Mouse (Mus musculus) mouse trophoblast stem cell (cell line): ENCODE results near the gene Plaur.

Source experiments
- in situ Hi-C, 2 experiments: fragments of 300-500 bp; cut with MseI, MboI; formaldehyde crosslinking; loops; 2 replicates in 1 of 2; 3 replicates in 1 of 2; pipeline ENCODE4 v1.15.1; 2025

Gene Plaur

DNA sequence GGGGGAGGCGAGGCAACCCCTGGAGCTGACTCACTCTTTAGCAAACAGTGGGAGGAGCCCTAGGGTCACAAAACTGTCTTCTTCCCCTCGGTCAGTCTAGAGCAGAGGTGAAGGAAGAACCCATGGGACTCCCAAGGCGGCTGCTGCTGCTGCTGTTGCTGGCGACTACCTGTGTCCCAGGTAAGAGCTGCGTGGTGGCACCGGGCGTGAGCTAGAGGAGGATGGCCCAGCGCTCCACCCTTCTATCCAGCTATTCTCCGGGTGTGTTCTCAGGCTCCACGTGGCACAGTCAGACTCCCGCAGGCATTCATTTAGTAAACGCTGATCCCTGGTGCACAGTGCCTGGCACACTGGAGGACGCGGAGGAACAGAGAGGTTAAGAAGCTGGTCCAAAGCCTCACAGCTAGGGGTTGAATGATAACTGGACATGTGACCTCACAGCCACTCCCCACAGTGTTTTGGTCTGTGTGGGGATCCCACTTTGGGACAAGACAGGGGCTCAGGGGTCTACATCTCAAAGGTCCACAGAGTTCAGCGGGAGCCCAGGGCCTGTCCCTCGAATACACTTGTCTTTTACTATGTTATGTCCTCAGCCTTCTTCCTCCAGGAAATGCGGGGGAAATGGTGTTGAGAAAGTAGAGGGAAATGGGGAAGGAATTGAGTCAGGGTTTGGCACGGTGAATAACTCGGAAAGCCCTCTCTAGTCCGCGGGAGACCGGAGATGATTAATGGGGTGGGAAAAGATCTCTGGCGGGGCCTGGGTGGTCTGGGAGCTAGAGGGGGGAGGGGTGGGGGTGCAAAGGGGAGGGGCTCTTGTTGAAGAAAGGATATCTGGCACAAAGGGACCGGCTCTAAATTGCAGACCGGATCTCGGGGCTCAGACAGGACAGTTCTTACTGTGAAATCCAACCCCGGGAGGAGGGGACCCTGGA is at the start of gene Plaur:
Plaur (plus strand) TSS at position 97 of the 932 bp plus-strand sequence.
- in situ Hi-C loops = no loop called here

DNA sequence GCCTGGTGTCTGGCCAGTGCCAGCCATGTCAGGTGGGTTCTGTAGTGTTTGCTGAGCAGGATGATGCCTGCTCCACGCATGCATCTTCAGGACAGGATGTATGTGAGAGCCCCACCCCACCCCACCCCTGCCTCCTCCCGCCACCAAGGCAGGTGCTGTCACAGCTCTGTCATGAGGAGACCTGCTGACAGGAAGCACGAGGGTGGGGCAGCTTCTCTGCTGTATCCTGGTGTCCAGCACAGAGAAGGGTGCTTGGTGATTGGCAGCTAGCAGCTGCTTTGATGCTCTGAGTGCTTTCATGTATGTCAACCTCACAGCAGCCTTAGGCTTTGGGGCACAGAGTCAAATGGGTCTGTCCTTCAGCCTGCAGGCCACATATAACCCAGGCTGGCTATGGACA is 48.7 kb upstream of the Plaur start:
- in situ Hi-C loops = no loop called here

DNA sequence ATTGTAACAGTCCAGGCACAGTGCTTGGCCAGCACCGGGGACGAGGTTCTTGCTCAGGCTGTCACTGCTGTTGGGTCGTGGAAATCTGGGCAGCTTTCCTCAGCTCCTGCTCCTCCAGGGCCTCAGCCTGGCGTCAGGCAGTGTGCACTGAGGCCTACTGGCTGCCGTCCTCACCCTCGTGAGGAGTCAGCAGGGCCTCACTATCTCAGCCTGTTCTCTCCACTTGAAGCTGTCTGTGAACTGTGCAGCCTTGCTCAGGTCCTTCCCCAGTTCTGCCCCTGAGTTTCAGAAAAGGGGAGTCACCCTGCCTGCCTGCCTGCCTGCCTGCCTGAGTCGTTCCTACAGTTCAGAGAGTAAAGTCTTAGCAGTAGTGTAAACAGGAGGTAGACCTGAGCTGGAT is 47.0 kb upstream of the Plaur start:
- in situ Hi-C loops = no loop called here

DNA sequence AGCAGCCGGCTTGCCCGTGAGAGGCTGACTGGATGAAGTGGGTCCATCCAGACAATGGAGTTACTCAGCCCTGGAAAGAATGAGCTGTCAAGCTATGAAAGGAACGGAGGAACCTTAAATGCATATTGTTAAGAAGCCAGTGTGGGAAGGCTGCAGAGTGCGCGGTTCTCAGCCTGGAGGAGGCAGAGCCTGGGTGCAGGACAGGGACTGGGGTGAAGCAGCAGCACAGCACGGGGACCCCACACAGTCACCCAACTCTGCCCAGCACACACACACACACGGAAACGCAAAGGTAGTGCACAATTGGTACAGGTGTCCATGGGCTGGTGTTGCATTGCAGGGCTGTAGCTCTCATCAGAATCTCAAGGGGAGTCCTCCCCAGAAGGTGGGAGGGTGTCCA is 42.7 kb upstream of the Plaur start:
- in situ Hi-C loops = no loop called here

DNA sequence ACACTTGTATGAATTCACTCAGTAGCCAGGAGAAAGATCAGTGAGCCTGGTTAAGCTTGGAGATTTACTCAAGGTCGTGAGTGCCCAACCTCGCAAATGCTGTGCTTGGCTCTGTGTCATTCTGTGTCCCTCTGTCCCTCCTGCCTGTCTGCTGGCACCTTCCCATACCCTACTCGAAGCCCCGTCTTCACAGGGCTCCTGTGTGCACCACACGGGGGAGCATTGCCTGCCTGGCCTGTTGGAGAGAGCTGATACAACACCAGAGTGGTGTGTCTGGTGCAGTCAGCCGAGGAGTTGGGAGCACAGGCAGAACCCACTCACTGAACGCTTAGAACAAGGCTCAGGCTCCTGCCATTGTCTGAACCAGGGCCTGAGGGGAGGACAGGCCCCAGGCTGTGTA is 40.6 kb upstream of the Plaur start:
- in situ Hi-C loops = loop anchor here in 1 of 2 experiments (10.0 kb wide), 1 partner anchor 57 kb away; no protein-coding TSS in a partner anchor

DNA sequence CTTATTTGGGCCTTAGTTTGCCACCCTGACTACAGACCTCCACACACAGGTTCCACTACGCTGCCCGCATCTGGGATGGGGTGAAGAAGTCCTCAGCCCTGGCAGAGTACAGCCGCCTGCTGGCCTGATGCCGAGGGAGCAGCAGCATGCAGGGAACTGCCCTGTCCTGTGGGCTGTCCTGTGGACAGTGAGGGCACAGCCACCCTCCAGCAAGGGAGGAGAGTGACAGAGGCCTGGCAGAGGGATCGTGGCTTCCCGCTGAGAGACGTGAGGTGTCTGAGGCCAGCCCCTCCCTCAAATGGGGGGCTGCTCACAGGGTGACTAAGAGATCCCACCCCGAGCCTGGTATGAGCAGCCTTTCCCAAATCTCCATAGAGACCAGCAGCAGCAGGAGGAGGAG is 40.0 kb upstream of the Plaur start:
- in situ Hi-C loops = loop anchor here in 1 of 2 experiments (10.0 kb wide), 1 partner anchor 57 kb away; no protein-coding TSS in a partner anchor

DNA sequence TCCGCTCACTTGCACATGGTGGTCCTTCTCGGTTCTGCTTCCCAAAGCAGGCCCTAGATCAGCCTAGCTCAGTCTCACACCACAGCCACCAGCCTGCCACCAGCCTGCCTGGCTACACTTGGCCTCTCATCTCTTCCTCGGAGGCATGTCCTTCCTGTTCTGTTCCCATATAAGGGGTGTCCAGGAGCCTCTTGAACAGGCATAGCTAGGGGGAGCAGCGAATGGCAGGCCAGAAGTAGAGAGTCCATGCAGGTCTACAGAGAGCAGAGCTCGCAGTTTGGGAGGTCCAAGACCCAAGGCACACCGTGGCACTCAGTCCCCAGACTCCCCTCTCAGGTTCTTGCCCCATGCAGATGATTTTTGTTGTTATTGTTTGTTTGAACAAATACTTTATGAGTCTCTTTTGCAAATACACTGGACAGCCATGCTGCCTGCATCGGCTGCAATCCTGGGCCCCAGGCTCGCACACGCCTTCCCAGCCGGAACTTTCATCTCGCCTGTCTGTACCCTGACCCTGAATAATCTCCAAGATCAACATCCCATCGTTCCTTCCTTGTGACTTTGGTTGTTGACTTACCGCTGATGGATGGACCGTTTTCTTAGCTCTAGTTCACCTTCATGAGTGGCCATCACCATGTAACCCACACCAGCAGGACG is 39.0 kb upstream of the Plaur start:
- in situ Hi-C loops = loop anchor here in 1 of 2 experiments (10.0 kb wide), 1 partner anchor 58 kb away; no protein-coding TSS in a partner anchor

DNA sequence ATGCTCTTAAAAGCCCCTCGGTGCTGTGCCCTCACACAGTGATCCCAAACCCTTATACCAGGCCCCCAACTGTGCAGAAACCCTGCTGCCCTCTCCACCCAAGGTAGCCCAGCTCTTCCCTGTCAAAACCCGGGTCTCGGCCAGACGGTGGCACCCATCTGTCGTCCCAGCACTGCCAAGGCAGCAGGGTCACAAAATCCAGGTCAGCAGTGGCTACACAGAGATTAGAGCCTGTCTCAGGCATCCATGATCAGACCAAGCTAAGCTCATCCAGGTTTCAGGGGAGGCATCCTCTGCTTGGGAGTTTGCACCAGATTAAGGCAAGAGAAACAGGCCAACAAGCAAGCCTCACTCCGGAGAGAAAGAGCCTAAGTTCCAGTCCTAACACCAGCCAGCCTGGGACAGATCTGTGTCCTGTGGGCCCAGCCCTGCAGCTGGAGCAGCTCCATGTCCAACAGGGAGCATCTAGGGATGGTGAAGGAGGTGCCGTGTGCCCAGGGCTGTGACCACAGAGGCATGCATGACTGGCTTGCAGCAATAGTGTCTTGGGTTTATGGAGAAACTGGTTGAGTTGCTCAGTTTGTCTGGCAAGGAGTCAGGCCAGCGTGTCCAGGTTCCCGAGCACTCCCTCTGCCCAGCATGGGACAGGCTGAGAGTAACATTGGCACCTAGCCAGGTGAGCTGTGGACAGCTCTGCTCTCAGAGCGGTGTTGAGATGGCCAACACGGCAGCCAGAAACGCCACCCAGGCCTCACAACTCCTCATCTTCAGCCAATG is 38.1 kb upstream of the Plaur start:
- in situ Hi-C loops = loop anchor here in 1 of 2 experiments (10.0 kb wide), 1 partner anchor 59 kb away; no protein-coding TSS in a partner anchor

DNA sequence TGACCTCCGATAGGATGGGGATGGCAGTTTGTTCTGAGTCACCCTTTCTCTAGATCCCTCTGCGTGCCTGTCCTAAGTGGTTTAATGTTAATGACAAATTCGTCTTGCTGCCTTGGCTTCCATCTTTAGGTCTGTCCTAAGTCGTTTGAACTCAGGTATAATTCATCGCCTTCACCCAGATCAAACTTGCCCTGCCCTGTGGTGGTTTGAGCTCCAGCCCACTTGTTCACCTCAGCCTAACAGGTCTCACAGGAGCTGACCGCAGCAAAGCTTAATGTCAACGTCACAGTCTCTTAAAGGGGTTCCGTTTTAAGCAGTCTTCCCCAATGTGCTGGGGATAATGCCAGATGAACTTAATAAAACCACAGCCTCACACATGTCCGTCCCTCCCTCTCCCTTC is 36.4 kb upstream of the Plaur start:
- in situ Hi-C loops = loop anchor here in 1 of 2 experiments (10.0 kb wide), 1 partner anchor 61 kb away; no protein-coding TSS in a partner anchor

DNA sequence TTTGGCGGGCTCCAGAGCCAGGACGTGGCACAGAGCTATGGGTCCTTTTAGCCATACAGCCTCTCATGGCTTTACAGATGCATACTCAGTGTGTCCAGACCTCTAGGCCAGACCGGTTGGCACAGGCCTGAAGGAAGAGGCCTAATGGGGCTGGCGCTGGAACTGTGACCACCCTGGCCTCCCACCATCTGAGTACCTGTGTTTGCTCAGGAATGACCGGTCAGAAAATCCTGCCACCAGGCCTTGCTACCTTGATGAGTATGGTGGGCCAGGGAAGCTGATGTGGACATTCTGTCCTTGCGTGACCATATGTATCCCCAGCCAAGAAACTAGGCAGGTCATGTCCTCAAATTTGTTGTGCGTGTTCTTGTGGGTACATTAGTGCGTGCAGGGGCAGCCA is 35.1 kb upstream of the Plaur start:
- in situ Hi-C loops = loop anchor here in 1 of 2 experiments (10.0 kb wide), 1 partner anchor 62 kb away; no protein-coding TSS in a partner anchor

DNA sequence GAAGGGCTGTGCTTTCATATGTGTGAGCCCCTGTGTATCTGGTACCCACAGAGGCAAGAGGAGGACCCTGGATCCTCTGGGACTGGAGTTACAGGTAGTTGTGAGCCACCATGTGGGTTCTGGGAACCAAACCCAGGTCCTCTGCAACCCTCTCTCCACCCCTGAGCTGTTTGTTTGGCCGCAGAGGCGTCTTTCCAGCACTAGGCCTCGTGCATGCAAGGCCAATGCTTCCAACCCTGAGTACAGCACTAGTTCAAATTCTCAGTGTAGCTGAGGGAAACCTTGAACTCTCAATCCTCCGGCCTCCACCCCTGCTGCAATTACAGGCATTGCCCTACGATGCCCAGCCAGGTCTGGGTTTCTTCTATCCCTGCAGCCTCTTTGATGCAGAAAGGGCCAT is 33.6 kb upstream of the Plaur start:
- in situ Hi-C loops = loop anchor here in 1 of 2 experiments (10.0 kb wide), 1 partner anchor 64 kb away; no protein-coding TSS in a partner anchor

DNA sequence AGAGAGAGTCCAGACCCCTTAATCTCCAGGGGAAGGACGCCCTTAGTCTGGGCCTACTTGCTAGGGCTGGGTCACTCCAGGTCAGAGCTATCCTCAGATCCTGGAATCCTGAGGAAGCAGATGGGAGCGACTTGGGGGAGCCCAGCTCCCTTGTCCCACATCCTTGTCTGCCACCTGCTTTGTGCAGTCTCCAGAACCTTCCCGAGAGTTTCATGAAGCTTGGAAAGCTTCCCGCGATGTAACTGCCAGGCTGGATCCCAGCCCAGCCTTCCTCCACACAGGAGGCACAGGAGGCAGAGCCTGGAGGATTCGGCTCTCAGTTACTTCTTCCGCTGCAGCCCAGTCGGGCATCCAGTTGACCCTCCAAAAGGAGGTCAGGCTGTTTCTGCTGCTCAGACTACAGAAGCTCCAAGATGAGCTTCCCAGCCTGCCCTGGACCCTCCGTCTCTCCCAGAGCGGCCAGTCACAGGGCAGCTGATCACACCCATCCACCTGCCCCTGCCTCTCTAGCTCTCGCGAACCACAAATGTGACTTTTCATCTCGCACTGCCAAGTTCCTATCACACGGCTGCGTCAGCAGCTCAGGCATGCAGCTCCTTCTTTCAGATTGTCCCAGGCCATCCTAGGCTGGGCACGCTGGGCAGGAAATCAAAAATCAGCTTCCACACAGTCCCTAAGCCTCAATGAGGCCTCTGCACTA is 32.7 kb upstream of the Plaur start:
- in situ Hi-C loops = loop anchor here in 1 of 2 experiments (10.0 kb wide), 1 partner anchor 65 kb away; no protein-coding TSS in a partner anchor

DNA sequence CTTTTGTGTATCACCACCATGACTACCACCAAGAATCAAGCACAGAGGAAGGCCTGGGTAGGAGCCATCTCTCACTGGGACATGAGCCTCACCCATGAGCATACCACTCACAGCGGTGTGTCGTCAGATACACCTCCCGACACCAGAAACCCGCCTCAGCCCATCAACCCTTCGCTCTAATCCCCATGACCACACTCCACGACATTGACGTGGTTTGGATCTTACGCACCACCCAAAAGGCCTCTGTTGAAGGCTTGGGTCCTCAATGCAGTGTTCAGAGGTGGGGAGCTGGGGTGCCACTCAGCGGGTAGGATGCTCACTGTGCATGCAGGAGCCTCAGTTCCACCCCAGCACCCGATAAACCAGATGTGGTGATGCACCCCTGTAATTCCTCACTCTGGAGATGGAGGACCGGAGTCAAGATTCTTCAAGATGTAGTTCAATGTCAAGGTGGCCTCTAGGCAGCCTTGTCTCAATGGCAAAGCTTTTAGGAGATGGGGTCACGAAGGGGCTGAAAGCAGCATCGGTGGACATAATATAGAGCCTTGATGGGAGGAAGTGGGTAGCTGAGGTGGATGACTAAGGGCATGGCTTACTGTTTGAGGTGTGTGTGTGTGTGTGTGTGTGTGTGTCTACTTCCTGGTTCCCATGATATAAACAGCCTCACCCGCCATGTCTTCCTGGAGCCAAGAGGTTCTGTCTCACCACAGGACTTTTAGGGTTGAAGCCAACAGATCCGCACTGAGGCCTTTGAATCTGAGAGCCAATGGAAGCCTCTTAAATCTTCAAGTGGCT is 31.5 kb upstream of the Plaur start:
- in situ Hi-C loops = no loop called here

DNA sequence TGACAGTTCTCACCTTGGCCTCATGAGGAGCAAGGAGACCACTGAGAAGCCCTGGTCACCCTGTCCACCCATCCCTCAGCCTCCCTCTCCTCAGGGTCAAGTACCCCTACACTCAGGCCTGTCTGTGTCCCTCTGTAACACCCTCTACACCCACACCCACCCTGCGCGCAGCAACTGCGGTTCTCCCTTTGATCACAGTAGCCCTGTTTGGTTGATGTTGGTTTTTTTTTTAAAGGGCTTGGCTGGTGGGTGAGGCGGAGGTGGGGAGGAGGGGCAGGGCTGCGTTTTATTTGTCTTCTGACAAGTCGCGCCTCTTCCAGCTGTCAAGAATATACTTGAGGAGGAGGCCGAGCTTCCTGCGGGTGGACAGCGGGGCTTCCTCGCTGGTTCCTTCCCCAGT is 30.6 kb upstream of the Plaur start:
- in situ Hi-C loops = no loop called here

DNA sequence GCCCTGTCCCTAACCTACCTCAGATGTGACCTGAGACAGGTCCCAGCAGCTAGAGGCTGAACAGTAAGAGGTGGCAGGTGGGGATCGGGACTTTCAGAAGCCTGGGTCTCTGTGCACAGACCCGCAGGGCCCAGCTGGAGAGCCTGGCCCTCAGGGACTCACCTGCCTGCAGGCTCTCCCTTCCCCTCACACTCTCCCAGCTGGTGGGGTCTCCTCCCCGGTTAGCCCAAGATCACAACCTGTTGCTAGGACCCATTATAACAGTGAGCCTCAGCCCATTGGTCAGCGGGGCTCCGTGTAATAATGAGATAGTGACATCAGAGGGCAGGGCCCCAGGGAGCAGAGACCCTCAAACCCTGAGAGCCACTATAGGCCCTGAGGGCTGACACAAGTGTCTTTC is 27.0 kb upstream of the Plaur start:
- in situ Hi-C loops = no loop called here

DNA sequence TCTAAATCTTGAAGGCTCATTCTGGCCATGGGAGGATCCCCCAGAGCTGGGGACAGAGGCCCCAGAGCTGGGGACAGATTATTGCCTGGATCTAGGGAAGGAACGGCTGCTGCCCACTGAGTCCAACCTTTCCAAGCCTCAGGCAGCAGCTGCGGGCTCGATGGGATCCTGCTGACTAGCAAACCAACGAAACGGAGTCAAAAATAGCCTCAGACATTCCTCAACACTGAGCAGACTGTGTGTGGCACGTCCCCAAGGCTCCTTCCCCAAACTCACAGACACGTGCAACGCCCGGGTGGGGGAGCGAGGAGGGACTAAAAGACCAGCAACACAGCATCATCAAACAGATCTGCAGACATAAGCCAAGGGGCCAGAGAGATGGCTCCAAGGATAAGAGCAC is 24.3 kb upstream of the Plaur start:
- in situ Hi-C loops = no loop called here

DNA sequence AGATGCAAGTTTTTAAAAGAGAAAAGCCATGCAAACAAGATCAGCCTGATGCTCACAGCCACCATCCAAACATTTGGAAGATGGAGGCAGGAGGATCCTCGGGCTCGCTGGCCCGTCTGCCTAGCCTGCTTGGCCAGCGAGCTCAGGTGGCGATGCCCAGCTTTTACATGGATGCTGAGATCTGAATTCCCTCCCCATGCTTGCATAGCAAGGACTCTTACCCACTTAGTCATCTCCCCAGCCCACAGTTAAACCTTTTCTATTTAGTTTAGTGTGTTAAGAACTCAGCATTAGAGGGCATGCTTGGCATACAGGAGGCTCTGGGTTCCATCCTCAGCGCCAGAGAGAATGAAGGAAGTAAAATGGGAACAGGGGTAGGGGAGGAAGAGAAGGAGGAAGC is 23.1 kb upstream of the Plaur start:
- in situ Hi-C loops = no loop called here

DNA sequence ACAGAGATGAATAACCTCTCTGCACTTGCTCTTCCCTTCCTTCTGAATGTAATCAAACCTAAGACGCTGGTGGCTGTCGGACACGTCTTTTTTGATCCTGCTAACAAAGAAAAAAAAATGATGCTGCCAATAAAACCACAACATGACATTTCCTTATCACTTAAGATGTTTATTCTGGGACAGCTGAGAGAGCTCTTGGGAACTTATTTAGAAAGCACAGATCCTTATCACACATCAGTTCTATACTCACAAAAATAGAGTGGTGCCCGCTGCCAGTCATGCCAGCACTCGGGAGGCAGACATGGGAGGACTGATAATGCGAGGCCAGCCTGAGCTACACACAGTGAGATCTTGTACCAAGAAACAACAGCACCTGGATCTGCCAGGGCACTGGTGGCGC is 22.4 kb upstream of the Plaur start:
- in situ Hi-C loops = no loop called here

DNA sequence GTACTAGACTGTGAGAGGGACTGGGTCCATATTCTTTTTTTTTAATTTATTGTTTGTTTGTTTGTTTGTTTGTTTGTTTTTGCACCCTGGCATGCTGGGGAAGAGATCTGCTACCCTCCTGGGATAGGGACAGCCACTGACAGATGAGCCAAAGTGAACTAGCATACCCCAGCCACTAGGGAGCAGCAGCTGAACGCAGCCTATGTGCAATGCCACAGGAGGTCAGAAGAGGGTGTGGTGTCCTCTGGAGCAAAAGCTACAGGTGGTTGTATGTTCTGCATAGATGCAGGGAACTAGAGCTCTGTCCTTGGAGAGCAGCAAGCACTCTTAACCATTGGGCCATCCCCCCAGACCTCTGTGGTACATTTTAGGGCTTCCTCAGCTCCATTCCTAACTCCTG is 20.5 kb upstream of the Plaur start:
- in situ Hi-C loops = no loop called here

DNA sequence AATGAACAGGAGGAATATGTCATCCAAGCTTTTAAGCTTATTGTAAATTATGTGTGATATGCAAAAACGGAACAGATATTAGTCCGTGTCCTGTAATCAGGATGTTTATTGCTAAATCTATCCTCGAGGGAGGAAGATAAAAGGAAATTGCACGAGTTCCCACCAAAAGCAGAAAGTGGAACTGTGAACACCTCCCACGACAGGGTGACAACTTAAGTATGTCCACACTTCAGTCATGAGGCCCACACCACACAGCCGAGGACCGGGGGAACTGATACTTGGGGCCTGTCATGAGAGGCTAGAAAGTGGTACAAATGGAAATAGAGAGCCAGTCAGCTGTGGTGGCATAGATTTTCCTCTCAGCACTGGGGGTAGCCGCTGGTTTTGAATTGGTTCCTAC is 20.0 kb upstream of the Plaur start:
- in situ Hi-C loops = no loop called here
